Mouse (Mus musculus) erythroblast, embryonic 14.5 days (primary cell): ENCODE measurements around the gene Ccdc171.

ENCODE experiments used
- GATA1 ChIP-seq: IDR thresholded peaks from 2 replicates; pipeline ENCODE4 v1.6.1; 2012; ENCODE audit warnings: low read length, inconsistent platforms, mixed read lengths
- TAL1 ChIP-seq: IDR thresholded peaks from 3 replicates; pipeline ENCODE4 v1.6.1; 2012; ENCODE audit warnings: low read length, inconsistent platforms, mixed read lengths

DNA sequence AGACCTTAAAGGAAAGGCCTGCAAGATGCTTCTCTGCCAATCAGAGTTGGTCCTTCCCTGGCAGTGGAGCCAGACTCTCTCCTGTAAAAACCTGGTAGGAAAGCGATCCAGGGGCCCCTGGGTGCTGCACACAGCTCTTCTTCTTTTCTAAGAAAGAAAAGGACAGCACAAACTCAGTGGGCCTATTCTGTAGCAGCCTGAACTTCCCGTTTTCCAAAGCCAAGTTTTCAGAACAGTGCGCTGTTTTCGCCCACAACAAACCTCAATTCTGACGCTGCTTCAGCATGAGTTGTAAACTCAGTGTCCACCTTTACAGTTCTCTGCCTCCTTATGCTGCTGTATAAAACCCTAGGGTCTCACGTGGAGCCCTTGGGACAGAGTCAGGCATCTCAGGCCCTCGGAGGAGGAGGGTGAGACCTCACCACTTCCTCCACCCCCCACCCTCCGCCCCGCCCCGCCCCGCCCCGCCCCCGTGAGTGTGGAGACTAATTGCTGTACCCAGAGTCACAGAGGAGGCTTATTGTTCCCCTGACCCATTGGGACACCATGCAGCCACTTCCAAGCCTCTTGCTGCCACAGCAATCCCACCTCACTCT is 363.2 kb downstream of the Ccdc171 start:
- TF ChIP-seq GATA1 (no peak), TAL1 (no peak)
